In genomic region chr15:87386513-87386983, GRCm38 (mm10) we compare ENCODE assay signal across 19 mouse cellular contexts.
DNase-seq lines count a peak whose midpoint lies in the region; ATAC-seq and TF ChIP-seq lines count a peak whose summit lies in the region.
"Had no signal": no experiment of that assay in that cellular context is flagged by ENCODE, and none has a peak within 500 bp of the region (broad histone marks: within the 10 kb centered on the region; RNA-seq: fewer than 3 reads in every experiment).

No protein-coding gene starts in this region.

- H3K4me2 ChIP-seq in kidney, embryonic 15.5 days = no peak overlapping the region
- H3K4me2 ChIP-seq: forebrain, embryonic 12.5 days; midbrain, embryonic 15.5 days had no signal

- WGBS in kidney, adult 2 months = 58% methylated on average over 6 of the region's 6 CpGs
- 82% methylated on average over 6 of the region's 6 CpGs for WGBS in kidney, embryonic 15.5 days

- H3K27ac ChIP-seq in kidney, adult 2 months (ENCODE audit: insufficient read depth, low read depth, low read length) = no peak overlapping the region
- H3K27ac ChIP-seq in kidney, embryonic 15.5 days = no peak overlapping the region
- H3K27ac ChIP-seq: forebrain, embryonic 12.5 days; kidney, postnatal 0 days; midbrain, embryonic 15.5 days had no signal

- no peaks in the 10 kb centered on the region for H3K9me3 ChIP-seq in kidney, embryonic 15.5 days (replicated peaks)
- H3K9me3 ChIP-seq: forebrain, embryonic 12.5 days had no signal

- H3K4me3 ChIP-seq in kidney, adult 2 months (ENCODE audit: insufficient read depth, low read depth, low read length) = no peak overlapping the region
- no peak overlapping the region for H3K4me3 ChIP-seq in kidney, embryonic 15.5 days (replicated peaks)
- H3K4me3 ChIP-seq: forebrain, embryonic 12.5 days; midbrain, embryonic 15.5 days had no signal

- no peaks in the 10 kb centered on the region for H3K4me1 ChIP-seq in kidney, adult 2 months (ENCODE audit: control insufficient read depth, insufficient read depth, low read length)
- 0 out of 2 replicates have a peak, but pooled peaks cover 10% of the 10 kb centered on the region for H3K4me1 ChIP-seq in kidney, embryonic 15.5 days
- H3K4me1 ChIP-seq: forebrain, embryonic 12.5 days had no signal

- no peak for TF ChIP-seq POLR2A in kidney, adult 2 months (IDR thresholded peaks at IDR 0.05; ENCODE audit: low read depth, low read length)
- no peak for TF ChIP-seq POLR2A in brain, embryonic 14.5 days (IDR thresholded peaks at IDR 0.05; ENCODE audit: borderline replicate concordance, extremely low read depth, insufficient read depth, insufficient read length, poor library complexity, severe bottlenecking)

- no peak for ATAC-seq in kidney, embryonic 15.5 days (replicated peaks; ENCODE audit: low FRiP score)
- ATAC-seq: intestine, postnatal 0 days; liver, postnatal 0 days; midbrain, embryonic 15.5 days had no signal

- H3K27me3 ChIP-seq in kidney, adult 2 months (replicated peaks; ENCODE audit: control insufficient read depth, insufficient read depth, low read length) = no peaks in the 10 kb centered on the region
- no peaks in the 10 kb centered on the region for H3K27me3 ChIP-seq in kidney, embryonic 15.5 days
- H3K27me3 ChIP-seq: forebrain, embryonic 12.5 days; midbrain, embryonic 15.5 days had no signal

- peak; percentile 4 for DNase-seq in kidney, adult 2 months
- peak; percentile 53 for DNase-seq in brain, embryonic 14.5 days (ENCODE audit: low read depth)
- peak; percentile 97 for DNase-seq in cerebellum, adult 11-12 months
- peak; percentile 88 to 94 for DNase-seq in cerebellum, postnatal 14 days
- no peak for DNase-seq in urinary bladder, adult 2 months (ENCODE audit: low spot score)
- no peak for DNase-seq in urinary bladder, postnatal 14 days (ENCODE audit: low spot score)
- DNase-seq: adrenal gland, adult 2 months; gastrocnemius, postnatal 36 days; layer of hippocampus, postnatal 36 days; liver, postnatal 0 days; lung, postnatal 10 days; retina, postnatal 1 day; right cerebral cortex, postnatal 4 days; thymus, adult 2 months had no signal

- TF ChIP-seq CTCF in kidney, adult 2 months (conservative IDR thresholded peaks at IDR 0.05; ENCODE audit: insufficient read depth, insufficient read length, low read depth, low read length) = no peak
- TF ChIP-seq CTCF in brain, embryonic 14.5 days (IDR thresholded peaks at IDR 0.05; ENCODE audit: borderline replicate concordance, extremely low read depth, insufficient read depth, insufficient read length) = no peak

- H3K9ac ChIP-seq in kidney, embryonic 15.5 days = no peak overlapping the region
- H3K9ac ChIP-seq: forebrain, embryonic 12.5 days; liver, postnatal 0 days; midbrain, embryonic 15.5 days had no signal

- H3K36me3 ChIP-seq in kidney, adult 2 months (ENCODE audit: control insufficient read depth, insufficient read depth, low read length) = no peaks in the 10 kb centered on the region
- no peaks in the 10 kb centered on the region for H3K36me3 ChIP-seq in kidney, embryonic 15.5 days
- H3K36me3 ChIP-seq: forebrain, embryonic 12.5 days; midbrain, embryonic 15.5 days had no signal

Comparison
In these comparisons a context has a peak if more than half of its experiments do, and no peak if none do; other contexts are left out.
1. DNase-seq: peak in kidney, adult 2 months (single experiment), brain, embryonic 14.5 days (single experiment), cerebellum, adult 11-12 months (single experiment) and cerebellum, postnatal 14 days (2 of 2); none in urinary bladder, adult 2 months (single experiment) and urinary bladder, postnatal 14 days (single experiment).